Mouse (Mus musculus) liver, postnatal 0 days (tissue): ENCODE measurements around the gene Gm28557. TPM values are rescaled to one million over a fixed set of nuclear protein-coding genes. Genes with fewer than 3 reads are reported as not detected.

ENCODE experiments used
- ATAC-seq: fragments of 200-750 bp; cut with Nextera tagmentation; 2 replicates; pipeline ENCODE4 v1.8.0; 2017; ENCODE audit warnings: mild to moderate bottlenecking, moderate library complexity
- DNase-seq: peaks from one replicate; pipeline ENCODE4 v3.0.0-alpha.2; 2016
- H3K27ac ChIP-seq: fragments of 300-500 bp; sonication (generic); 2 replicates; pipeline ENCODE4 v1.5.1; 2014; ENCODE audit warnings: antibody characterized with exemption, moderate library complexity, mild to moderate bottlenecking, low read depth
- H3K27me3 ChIP-seq: fragments of 300-500 bp; sonication (generic); 2 replicates; pipeline ENCODE4 v1.6.1; 2014; ENCODE audit warnings: low read length, control low read depth, mixed read lengths; ENCODE audit not compliant: insufficient read depth
- H3K36me3 ChIP-seq: fragments of 300-500 bp; sonication (generic); replicated peaks from 2 replicates; pipeline ENCODE4 v1.6.1; 2014; ENCODE audit warnings: mild to moderate bottlenecking, control low read depth, low read length, moderate library complexity, mixed read lengths; ENCODE audit not compliant: insufficient read depth
- H3K4me1 ChIP-seq: fragments of 300-500 bp; sonication (generic); 2 replicates; pipeline ENCODE4 v1.6.1; 2014; ENCODE audit warnings: antibody characterized with exemption, mild to moderate bottlenecking, control low read depth; ENCODE audit not compliant: insufficient read depth
- H3K4me2 ChIP-seq: fragments of 300-500 bp; sonication (generic); 2 replicates; pipeline ENCODE4 v1.6.1; 2014; ENCODE audit warnings: low read depth, mild to moderate bottlenecking, low read length, moderate library complexity, mixed read lengths
- H3K4me3 ChIP-seq: fragments of 300-500 bp; sonication (generic); 2 replicates; pipeline ENCODE4 v1.5.1; 2014; ENCODE audit warnings: low read depth, low read length
- H3K9ac ChIP-seq: fragments of 300-500 bp; sonication (generic); replicated peaks from 2 replicates; pipeline ENCODE4 v1.6.1; 2014; ENCODE audit warnings: mild to moderate bottlenecking, moderate library complexity
- H3K9me3 ChIP-seq: fragments of 300-500 bp; sonication (generic); 2 replicates; pipeline ENCODE4 v1.6.1; 2016; ENCODE audit warnings: mild to moderate bottlenecking, control low read depth, low read length, mixed read lengths
- CTCF ChIP-seq: sonication (generic); IDR thresholded peaks from 2 replicates; pipeline ENCODE4 v1.5.1; 2016; ENCODE audit warnings: antibody characterized with exemption, low read depth
- EP300 ChIP-seq: IDR thresholded peaks from 2 replicates; pipeline ENCODE4 v1.6.1; 2016; ENCODE audit warnings: antibody characterized with exemption, low read depth, mild to moderate bottlenecking
- WGBS: fragments of 180-500 bp; shearing (Covaris S2); extraction: QIAGEN DNeasy Blood & Tissue Kit; methylation state at CpG from one replicate; pipeline ENCODE4 v1.1.7; 2014; ENCODE audit not compliant: insufficient replicate concordance; 5-methylcytosine and 5-hydroxymethylcytosine counted together
- polyA plus RNA-seq: library from polyadenylated mRNA; unstranded; fragments of >200 nt; fragmentation: Nextera tagmentation; extraction: Ambion mirVana; gene quantifications from 2 replicates; pipeline ENCODE4 v1.2.1, GENCODE M21; 2015

Gene Gm28557
- polyA plus RNA-seq, 1 experiment from 2014 or later = 2.2 TPM

GRCm38 (mm10) chr13:67081142-67081713 lies 27.2 kb downstream of the Gm28557 start:
- no peaks in the 10 kb centered on the region for H3K36me3 ChIP-seq
- peak; percentile 100 for ATAC-seq
- WGBS = under 1% methylated on average over 24 of the region's 24 CpGs
- peak; percentile 86 for DNase-seq
- H3K9me3 ChIP-seq = no peaks in the 10 kb centered on the region
- peak overlapping the region; percentile 76 for H3K4me2 ChIP-seq
- H3K9ac ChIP-seq = peak overlapping the region; percentile 67
- H3K4me3 ChIP-seq = peak overlapping the region; percentile 68
- no peak for TF ChIP-seq EP300
- no peak for TF ChIP-seq CTCF
- peak overlapping the region; percentile 85 for H3K27ac ChIP-seq
- H3K4me1 ChIP-seq = peaks cover 8% of the 10 kb centered on the region
- no peaks in the 10 kb centered on the region for H3K27me3 ChIP-seq

GRCm38 (mm10) chr13:67077244-67077643 lies 31.2 kb downstream of the Gm28557 start:
- Histone ChIP-seq H3K4me2 (no peak overlapping the region), H3K9ac (no peak overlapping the region), H3K4me1 (peaks cover 7% of the 10 kb centered on the region), H3K27ac (no peak overlapping the region), H3K9me3 (0 out of 2 replicates have a peak, but pooled peaks cover 2% of the 10 kb centered on the region), H3K36me3 (peaks cover 12% of the 10 kb centered on the region; the same call in 1 of the 2 replicates), H3K27me3 (no peaks in the 10 kb centered on the region), H3K4me3 (no peak overlapping the region)
- 90% methylated on average over 2 of the region's 2 CpGs for WGBS
- ATAC-seq = no peak
- no peak for DNase-seq
- TF ChIP-seq EP300 = no peak
- no peak for TF ChIP-seq CTCF

GRCm38 (mm10) chr13:67072786-67073185 lies 35.6 kb downstream of the Gm28557 start:
- ATAC-seq = no peak
- WGBS = 87% methylated on average over 2 of the region's 2 CpGs
- Histone ChIP-seq H3K9ac (no peak overlapping the region), H3K4me2 (no peak overlapping the region), H3K27me3 (no peaks in the 10 kb centered on the region), H3K36me3 (peaks cover 17% of the 10 kb centered on the region), H3K9me3 (peaks cover 17% of the 10 kb centered on the region), H3K27ac (no peak overlapping the region), H3K4me1 (no peaks in the 10 kb centered on the region), H3K4me3 (no peak overlapping the region)
- no peak for DNase-seq
- no peak for TF ChIP-seq CTCF
- TF ChIP-seq EP300 = no peak

DNA sequence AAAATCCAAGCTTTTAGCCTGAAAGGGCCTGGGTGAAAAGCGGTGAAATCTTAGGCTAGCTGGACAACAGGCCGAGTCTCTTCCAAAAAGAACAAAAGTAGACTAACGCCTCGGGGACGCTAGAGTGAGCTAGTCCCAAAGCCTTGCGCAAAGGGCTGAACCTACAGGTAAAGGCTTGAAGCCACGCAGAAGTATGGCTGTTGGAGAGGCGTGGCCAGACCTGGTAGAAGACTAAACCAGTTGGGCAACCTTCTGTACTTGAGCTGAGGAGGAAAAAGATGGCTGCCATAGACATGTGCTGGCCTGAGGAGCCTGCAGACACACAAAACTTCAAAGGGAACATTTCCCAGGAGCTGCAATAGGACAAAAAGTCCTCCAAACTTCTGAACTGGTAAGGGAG lies 43.0 kb downstream of the Gm28557 start:
- no peak for ATAC-seq
- 84% methylated on average over 8 of the region's 8 CpGs for WGBS

GRCm38 (mm10) chr13:67062427-67062826 lies 46.0 kb downstream of the Gm28557 start:
- ATAC-seq (no peak), DNase-seq (no peak)
- H3K9me3 ChIP-seq = no peaks in the 10 kb centered on the region
- no peak overlapping the region for H3K9ac ChIP-seq
- peaks cover 5% of the 10 kb centered on the region; the same call in 1 of the 2 replicates for H3K4me1 ChIP-seq
- TF ChIP-seq EP300 (no peak), CTCF (no peak)
- 62% methylated on average over 7 of the region's 7 CpGs for WGBS
- H3K27ac ChIP-seq = no peak overlapping the region
- H3K27me3 ChIP-seq = no peaks in the 10 kb centered on the region
- no peak overlapping the region for H3K4me3 ChIP-seq
- H3K36me3 ChIP-seq = no peaks in the 10 kb centered on the region
- H3K4me2 ChIP-seq = no peak overlapping the region

More for the DNA sequence above, 43.0 kb downstream of the Gm28557 start:
- Histone ChIP-seq H3K9ac (no peak overlapping the region), H3K4me1 (peaks cover under 1% of the 10 kb centered on the region; the same call in 1 of the 2 replicates), H3K27ac (no peak overlapping the region), H3K36me3 (peaks cover 4% of the 10 kb centered on the region), H3K4me3 (no peak overlapping the region), H3K27me3 (no peaks in the 10 kb centered on the region), H3K9me3 (peaks cover 10% of the 10 kb centered on the region), H3K4me2 (no peak overlapping the region)
- no peak for DNase-seq
- TF ChIP-seq EP300 = no peak
- TF ChIP-seq CTCF = no peak

DNA sequence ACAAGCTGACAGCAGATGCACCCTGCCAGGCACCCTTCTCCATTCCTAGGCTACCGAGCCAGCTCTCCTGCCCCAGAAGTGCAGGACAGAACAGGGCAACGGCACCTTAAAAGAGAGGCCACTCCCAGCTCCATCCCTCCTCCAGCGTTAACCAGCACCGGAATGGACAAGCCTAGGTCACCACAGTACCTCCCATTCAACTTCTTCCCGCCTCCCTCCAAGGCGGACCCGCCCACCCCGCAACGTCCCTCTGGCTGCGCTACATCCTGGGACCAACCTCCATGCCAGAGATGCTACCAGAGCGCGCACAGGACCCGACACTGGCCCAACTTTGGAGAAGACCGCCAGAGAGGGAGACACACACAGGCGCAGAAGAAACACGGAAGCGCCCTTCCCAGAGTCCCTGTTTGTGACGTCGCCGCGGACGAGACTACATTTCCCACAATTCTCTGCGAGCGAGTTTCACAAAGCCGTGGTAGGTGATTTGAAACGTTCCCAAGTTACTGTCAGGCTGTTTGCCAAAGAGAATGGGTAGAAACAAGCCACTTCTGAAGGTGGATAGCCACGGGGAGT lies 47.5 kb downstream of the Gm28557 start, which contains the start of gene Zfp712:
Gene Zfp712, minus strand, starts transcription at position 385 of the 573 bp plus-strand sequence.
- no peak for TF ChIP-seq CTCF
- TF ChIP-seq EP300 = 0 out of 2 replicates have a peak, but pooled peaks have one; percentile 9
- peak within 1 kb of the TSS; percentile 90 for H3K27ac ChIP-seq
- no peaks in the 10 kb centered on the region for H3K9me3 ChIP-seq
- H3K4me1 ChIP-seq = peaks cover 5% of the 10 kb centered on the region; the same call in 1 of the 2 replicates
- no peaks in the 10 kb centered on the region for H3K27me3 ChIP-seq
- H3K36me3 ChIP-seq = no peaks in the 10 kb centered on the region
- under 1% methylated on average over 27 of the region's 27 CpGs for WGBS
- ATAC-seq = peak; percentile 98
- peak within 1 kb of the TSS; percentile 83 for H3K4me3 ChIP-seq
- H3K4me2 ChIP-seq = peak within 1 kb of the TSS; percentile 90
- peak; percentile 90 for DNase-seq
- H3K9ac ChIP-seq = peak within 1 kb of the TSS; percentile 70
